21 mouse cellular contexts compared by ENCODE assay signal in genomic region chr6:111559459-111559858, GRCm38 (mm10).
A peak's percentile ranks its signal among the peaks of the same experiment; 100 is the strongest.
DNase-seq lines count a peak whose midpoint lies in the region; TF ChIP-seq lines count a peak whose summit lies in the region.
"Had no signal": no experiment of that assay in that cellular context is flagged by ENCODE, and none has a peak within 500 bp of the region (broad histone marks: within the 10 kb centered on the region; RNA-seq: fewer than 3 reads in every experiment).

No protein-coding gene starts in this region.

- H3K36me3 ChIP-seq in E14TG2a.4 (ENCODE audit: insufficient read depth, low read length): no peaks in the 10 kb centered on the region
- H3K36me3 ChIP-seq in MEL (ENCODE audit: control insufficient read depth in 1 of 2, insufficient read depth in 2 of 2, low read length in 2 of 2): no peaks in the 10 kb centered on the region
- H3K36me3 ChIP-seq: embryonic facial prominence, embryonic 13.5 days; G1E; hindbrain, embryonic 15.5 days; midbrain, embryonic 10.5 days; neural tube, embryonic 13.5 days had no signal

- no peak for TF ChIP-seq POLR2A in MEL (IDR thresholded peaks at IDR 0.05; ENCODE audit: control insufficient read depth in 1 of 2, insufficient read depth in 1 of 2, low read depth in 1 of 2, low read length in 2 of 2, poor library complexity in 1 of 2)

- intact Hi-C loops in gastrocnemius, adult 2 months (cut with DNase I): no loop called here
- intact Hi-C loops in left cerebral cortex, postnatal 4 days (cut with DNase I): no loop called here
- intact Hi-C loops in left cerebral cortex, postnatal 14 days (cut with DNase I): no loop called here

- H3K27me3 ChIP-seq in E14TG2a.4 (ENCODE audit: insufficient read depth, low read length) (no peaks in the 10 kb centered on the region), MEL (ENCODE audit: control insufficient read depth in 1 of 2, insufficient read depth in 2 of 2, low read length in 2 of 2) (no peaks in the 10 kb centered on the region)
- H3K27me3 ChIP-seq: embryonic facial prominence, embryonic 13.5 days; hindbrain, embryonic 15.5 days; neural tube, embryonic 13.5 days had no signal

- no peak overlapping the region for H3K9ac ChIP-seq in MEL (ENCODE audit: control insufficient read depth, low read depth, low read length, poor library complexity, severe bottlenecking)
- H3K9ac ChIP-seq: embryonic facial prominence, embryonic 13.5 days; hindbrain, embryonic 15.5 days; neural tube, embryonic 13.5 days had no signal

- TF ChIP-seq CTCF in gastrocnemius, adult 2 months (IDR thresholded peaks at IDR 0.05): peak; percentile 29; the same call in 1 of the 2 replicates
- peak; percentile 78 for TF ChIP-seq CTCF in E14TG2a.4 (conservative IDR thresholded peaks at IDR 0.05; ENCODE audit: low read length)
- TF ChIP-seq CTCF in MEL (IDR thresholded peaks at IDR 0.05 in 2 of 3, conservative IDR thresholded peaks at IDR 0.05 in 1 of 3; ENCODE audit: control insufficient read depth in 1 of 3, insufficient read depth in 1 of 3, low read depth in 2 of 3, low read length in 3 of 3, poor library complexity in 1 of 3, severe bottlenecking in 1 of 3): peak in 2 of 3 experiments; percentile 10 to 26; a peak in 2 of 6 replicates

- H3K4me3 ChIP-seq in gastrocnemius, adult 2 months: no peak overlapping the region
- H3K4me3 ChIP-seq in E14TG2a.4 (replicated peaks; ENCODE audit: low read length) (no peak overlapping the region), MEL (ENCODE audit: control insufficient read depth in 1 of 2, insufficient read depth in 1 of 2, low read depth in 2 of 2, low read length in 2 of 2) (no peak overlapping the region)
- H3K4me3 ChIP-seq: embryonic facial prominence, embryonic 13.5 days; hindbrain, embryonic 15.5 days; midbrain, embryonic 10.5 days; neural tube, embryonic 13.5 days had no signal

- H3K9me3 ChIP-seq in E14TG2a.4 (ENCODE audit: low read length) (no peaks in the 10 kb centered on the region), MEL (replicated peaks; ENCODE audit: insufficient read depth, low read length) (no peaks in the 10 kb centered on the region)
- H3K9me3 ChIP-seq: embryonic facial prominence, embryonic 13.5 days; hindbrain, embryonic 15.5 days; midbrain, embryonic 10.5 days; neural tube, embryonic 13.5 days had no signal

- H3K4me1 ChIP-seq in E14TG2a.4 (replicated peaks; ENCODE audit: low read depth, low read length): peaks cover 5% of the 10 kb centered on the region
- H3K4me1 ChIP-seq in MEL (ENCODE audit: control insufficient read depth in 1 of 2, insufficient read depth in 2 of 2, low read length in 2 of 2): no peaks in the 10 kb centered on the region
- H3K4me1 ChIP-seq: hindbrain, embryonic 15.5 days; midbrain, embryonic 10.5 days; neural tube, embryonic 13.5 days had no signal

- DNase-seq in gastrocnemius, adult 2 months: no peak
- no peak for DNase-seq in gastrocnemius, postnatal 10 days
- DNase-seq in left cerebral cortex, postnatal 4 days: peak; percentile 4
- no peak for DNase-seq in left cerebral cortex, postnatal 14 days (ENCODE audit: low spot score in 2 of 2)
- peak; percentile 1 for DNase-seq in MEL (ENCODE audit: low read depth, low spot score)
- DNase-seq in spleen, postnatal 36 days (ENCODE audit: low spot score in 2 of 2): no peak
- DNase-seq: adrenal gland, postnatal 10 days; B cell, adult 2 months; cerebellum, adult 2 months; gastrocnemius, postnatal 36 days; heart, postnatal 14 days; layer of hippocampus, postnatal 36 days; lung, adult 18-20 months; lung, postnatal 4 days; right cerebral cortex, postnatal 14 days had no signal

- no peaks in the 10 kb centered on the region for H3K79me2 ChIP-seq in MEL (ENCODE audit: control insufficient read depth, insufficient read depth, low read length, poor library complexity)

- no peak for TF ChIP-seq EP300 in MEL (IDR thresholded peaks at IDR 0.05; ENCODE audit: low read depth in 1 of 2, low read length in 2 of 2)

- H3K27ac ChIP-seq in gastrocnemius, adult 2 months: no peak overlapping the region
- no peak overlapping the region for H3K27ac ChIP-seq in MEL (ENCODE audit: control insufficient read depth, low read depth, low read length)
- H3K27ac ChIP-seq: embryonic facial prominence, embryonic 13.5 days; hindbrain, embryonic 15.5 days; midbrain, embryonic 10.5 days; neural tube, embryonic 13.5 days had no signal

- TF ChIP-seq RAD21 in MEL (IDR thresholded peaks at IDR 0.05; ENCODE audit: low read depth, low read length): no peak

TF ChIP-seq in MEL, 35 proteins besides CTCF, POLR2A, EP300 and RAD21:
- TF ChIP-seq MAZ (IDR thresholded peaks at IDR 0.05; ENCODE audit: low read depth, low read length) (no peak), POLR2AphosphoS2 (IDR thresholded peaks at IDR 0.05; ENCODE audit: low read length) (no peak), TBP (IDR thresholded peaks at IDR 0.05; ENCODE audit: low read depth, low read length) (no peak), ZMIZ1 (IDR thresholded peaks at IDR 0.05; ENCODE audit: low read depth, low read length) (no peak), JUND (IDR thresholded peaks at IDR 0.05; ENCODE audit: low read depth, low read length) (no peak), MYC (IDR thresholded peaks at IDR 0.05; ENCODE audit: low read depth, low read length) (no peak), SIN3A (IDR thresholded peaks at IDR 0.05; ENCODE audit: low read length) (no peak), ETS1 (IDR thresholded peaks at IDR 0.05; ENCODE audit: low read depth, low read length) (no peak), SMC3 (IDR thresholded peaks at IDR 0.05; ENCODE audit: low read depth, low read length) (no peak), GABPA (IDR thresholded peaks at IDR 0.05; ENCODE audit: low read depth, low read length) (no peak), MAFK (IDR thresholded peaks at IDR 0.05; ENCODE audit: borderline replicate concordance, low read depth, low read length) (no peak), RCOR1 (IDR thresholded peaks at IDR 0.05; ENCODE audit: low read depth, low read length) (no peak), NELFE (IDR thresholded peaks at IDR 0.05; ENCODE audit: low read depth, low read length) (no peak), UBTF (IDR thresholded peaks at IDR 0.05; ENCODE audit: borderline replicate concordance, insufficient read depth, low read depth, low read length) (no peak), NRF1 (IDR thresholded peaks at IDR 0.05; ENCODE audit: insufficient read depth, low read depth, low read length, poor library complexity, severe bottlenecking) (no peak)

Comparison
In these comparisons a context has a peak if more than half of its experiments do, and no peak if none do; other contexts are left out.
1. DNase-seq: peak in left cerebral cortex, postnatal 4 days (single experiment) and MEL (single experiment); none in gastrocnemius, adult 2 months (single experiment), gastrocnemius, postnatal 10 days (single experiment), left cerebral cortex, postnatal 14 days (0 of 2) and spleen, postnatal 36 days (0 of 2).
2. CTCF ChIP-seq: peak in every context shown above with its lines; median percentile 78 in E14TG2a.4; 29 in gastrocnemius, adult 2 months; 18 in MEL.